Mouse (Mus musculus): ENCODE results near the gene Zfp810. TPM values are rescaled to one million over a fixed set of nuclear protein-coding genes. Genes with fewer than 3 reads are reported as not detected.
A peak's percentile ranks its signal among the peaks of the same experiment; 100 is the strongest.
"Not testable (repeated sequence)": the region's sequence is repeated elsewhere in the genome, so short reads cannot be mapped to it uniquely, and the experiment has no call there.

Zfp810 gene
- total RNA-seq (2021): 10 to 100 TPM; 21.0 to 22.5 TPM
- long read RNA-seq, experiment 1, partial matches to known transcripts: 0 of 3 reads
- long read RNA-seq, experiment 1, other reads (novel, unspliced or antisense): 0 of 3 reads
- long read RNA-seq, experiment 2, partial matches to known transcripts: 0 of 13 reads
- long read RNA-seq, experiment 2, other reads (novel, unspliced or antisense): 6 of 13 reads

DNA sequence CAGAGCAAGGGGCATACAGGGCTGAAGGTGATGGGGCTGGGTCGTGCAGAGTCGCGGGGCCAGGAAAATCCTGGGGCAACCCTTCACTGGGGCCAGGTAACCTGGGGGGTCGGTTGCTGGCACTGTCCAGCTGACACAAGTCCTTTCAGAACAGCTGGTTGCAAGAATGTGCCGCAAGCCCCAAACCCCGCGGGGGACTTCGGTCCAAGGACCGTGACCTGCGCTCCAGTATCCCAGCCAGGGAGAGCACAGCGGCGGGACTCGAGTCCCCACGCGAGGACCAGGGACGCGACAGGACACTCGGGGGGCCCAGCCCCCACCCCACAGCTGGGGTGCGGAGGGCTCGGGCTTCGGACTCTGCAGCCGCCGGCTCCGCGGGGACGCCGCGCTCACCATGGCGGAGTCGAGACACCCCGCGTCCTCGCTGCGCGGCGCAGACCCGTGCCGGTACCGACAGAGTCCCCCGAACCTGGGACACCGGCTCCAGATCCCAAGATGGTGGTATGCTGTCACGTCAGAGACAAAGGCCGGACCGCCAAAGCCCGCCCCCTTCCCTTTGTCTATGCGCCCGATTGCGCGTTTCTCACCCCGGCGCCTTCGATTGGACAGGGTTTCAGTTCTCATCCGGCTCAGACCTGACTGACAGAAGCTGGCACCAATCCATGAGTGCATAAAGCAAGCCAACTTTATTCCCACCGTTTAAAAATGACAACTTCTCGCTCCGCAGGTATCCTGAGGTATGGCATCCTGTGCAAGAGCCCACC lies at the start of gene Zfp810:
Zfp810 (minus strand) TSS at position 493 of the 764 bp plus-strand sequence.
- peak; percentile 70 to 88 for DNase-seq (ENCODE audit: low spot score in 2 of 2)

- no peak for DNase-seq (ENCODE audit: low spot score in 2 of 2)
Measured at GRCm38 (mm10) chr9:22355919-22356318, 48.5 kb upstream of the Zfp810 start.

GRCm38 (mm10) chr9:22353901-22354300 lies 46.5 kb upstream of the Zfp810 start:
- DNase-seq (ENCODE audit: low spot score in 2 of 2): no peak

DNA sequence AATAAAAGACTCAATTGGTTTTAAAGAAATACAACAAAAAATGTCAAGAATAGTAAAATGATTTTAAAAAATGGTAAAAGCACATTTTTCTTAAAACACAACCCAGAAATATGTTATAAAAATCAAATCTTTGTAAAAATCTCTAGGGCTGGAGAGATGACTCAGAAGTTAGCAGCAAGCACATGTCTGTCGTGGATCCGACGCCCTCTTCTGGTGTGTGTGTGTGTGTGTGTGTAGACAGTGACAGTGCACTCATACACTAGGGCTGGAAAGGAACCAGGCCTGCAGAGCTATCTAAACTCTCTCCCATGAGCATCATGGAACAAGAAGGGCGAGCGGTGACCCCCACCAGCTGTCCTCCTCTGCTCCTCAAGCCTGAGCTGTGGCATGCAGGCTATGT lies 46.0 kb upstream of the Zfp810 start:
- DNase-seq (ENCODE audit: low spot score in 2 of 2): no peak

DNA sequence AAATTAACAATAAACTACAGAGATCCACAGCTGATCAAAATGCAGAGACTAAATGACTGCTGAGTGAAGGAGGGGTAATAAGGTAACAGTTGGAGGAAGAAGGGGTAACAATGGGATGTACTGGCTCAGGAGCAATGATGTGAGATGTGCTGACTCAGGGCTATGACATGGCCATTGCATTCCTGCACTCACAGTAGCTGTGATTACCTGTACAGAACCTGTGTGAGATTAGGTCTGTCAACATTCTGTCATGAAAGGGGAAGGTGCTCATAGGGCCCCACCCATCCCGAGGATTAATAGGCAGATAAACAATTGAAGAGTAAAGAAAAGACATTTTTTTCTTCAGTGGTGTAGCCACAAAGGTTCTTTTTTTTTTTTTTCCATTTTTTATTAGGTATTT lies 32.9 kb upstream of the Zfp810 start:
- no peak for DNase-seq (ENCODE audit: low spot score in 2 of 2)

GRCm38 (mm10) chr9:22337217-22337616 lies 29.8 kb upstream of the Zfp810 start:
- DNase-seq (ENCODE audit: low spot score in 2 of 2): no peak

- peak; percentile 67 to 72 for DNase-seq (ENCODE audit: low spot score in 2 of 2)
Measured at GRCm38 (mm10) chr9:22327475-22328387, 20.3 kb upstream of the Zfp810 start.

GRCm38 (mm10) chr9:22327099-22327474 lies 19.6 kb upstream of the Zfp810 start:
- DNase-seq (ENCODE audit: low spot score in 2 of 2): no peak

DNA sequence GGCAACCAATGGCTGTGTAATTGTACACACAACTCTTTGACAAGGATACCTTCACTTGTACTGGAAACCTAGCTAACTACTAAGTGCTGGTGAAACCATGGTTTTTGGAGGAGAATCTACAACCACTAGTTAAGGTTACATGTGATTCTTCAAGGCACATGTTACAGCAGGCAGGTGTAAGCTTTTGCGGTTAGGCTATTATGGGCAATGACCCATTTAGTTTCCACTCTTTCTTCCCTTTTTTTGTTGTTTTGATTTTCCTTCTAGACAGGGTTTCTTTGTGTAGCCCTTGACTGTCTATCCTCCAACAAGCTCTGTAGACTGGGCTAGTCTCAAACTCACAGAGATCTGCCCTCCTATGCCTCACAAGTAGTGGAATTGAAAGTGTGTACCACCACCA lies 17.1 kb upstream of the Zfp810 start:
- DNase-seq (ENCODE audit: low spot score in 2 of 2): no peak

DNA sequence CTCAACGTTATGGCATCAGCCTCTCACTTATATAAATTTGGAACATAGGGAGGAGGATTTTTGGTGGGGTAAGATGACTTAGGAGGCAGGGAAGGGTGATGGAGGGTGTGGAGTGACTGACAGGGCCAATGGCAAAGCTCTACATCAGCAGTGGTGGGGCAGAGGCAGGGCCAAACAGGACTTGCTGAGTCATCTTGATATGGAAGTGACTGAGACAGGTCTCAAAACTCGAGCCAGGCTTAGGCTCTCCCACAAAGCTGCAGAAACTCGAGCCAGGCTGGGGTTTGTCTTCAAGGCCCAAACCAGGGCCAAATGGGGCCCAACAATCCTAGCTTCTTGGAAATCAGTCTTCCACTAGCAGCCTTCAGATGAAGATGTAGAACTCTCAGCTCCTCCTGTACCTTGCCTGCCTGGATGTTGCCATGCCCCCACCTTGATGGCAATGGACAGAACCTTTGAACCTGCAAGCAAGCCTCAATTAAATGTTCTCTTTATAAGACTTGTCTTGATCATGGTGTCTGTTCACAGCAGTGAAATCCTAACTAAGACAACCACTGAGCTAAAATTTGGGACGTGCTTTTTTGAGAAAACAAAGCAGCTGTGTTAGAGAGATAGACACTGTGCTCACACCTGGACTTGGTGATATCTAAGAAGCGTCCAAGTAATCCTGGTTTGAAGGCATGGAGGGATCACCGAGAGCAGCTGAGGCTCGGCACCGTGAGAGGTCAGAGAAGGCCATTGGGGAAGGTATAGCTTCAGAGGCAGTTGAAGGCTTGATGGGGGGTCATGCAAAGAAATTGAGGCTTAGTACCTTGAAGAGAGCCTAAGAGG lies 15.1 kb upstream of the Zfp810 start:
- no peak for DNase-seq (ENCODE audit: low spot score in 2 of 2)

DNA sequence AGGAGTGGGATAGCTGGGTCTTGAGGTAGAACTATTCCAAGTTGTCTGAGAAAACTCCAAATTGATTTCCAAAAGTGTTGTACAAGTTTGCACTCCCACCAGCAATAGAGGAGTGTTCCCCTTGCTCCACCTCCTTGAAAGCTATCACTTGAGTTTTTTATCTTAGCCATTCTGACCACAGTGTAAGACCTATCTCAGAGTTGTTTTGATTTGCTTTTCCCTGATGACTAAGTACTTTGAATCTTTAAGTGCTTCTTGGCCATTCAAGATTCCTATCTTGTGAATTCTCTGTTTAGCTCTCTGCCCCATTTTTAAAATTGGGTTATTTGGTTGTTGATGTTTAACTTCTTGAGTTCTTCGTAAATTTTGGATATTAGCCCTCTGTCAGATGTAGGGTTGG lies 11.7 kb upstream of the Zfp810 start:
- DNase-seq (ENCODE audit: low spot score in 2 of 2): no peak

DNA sequence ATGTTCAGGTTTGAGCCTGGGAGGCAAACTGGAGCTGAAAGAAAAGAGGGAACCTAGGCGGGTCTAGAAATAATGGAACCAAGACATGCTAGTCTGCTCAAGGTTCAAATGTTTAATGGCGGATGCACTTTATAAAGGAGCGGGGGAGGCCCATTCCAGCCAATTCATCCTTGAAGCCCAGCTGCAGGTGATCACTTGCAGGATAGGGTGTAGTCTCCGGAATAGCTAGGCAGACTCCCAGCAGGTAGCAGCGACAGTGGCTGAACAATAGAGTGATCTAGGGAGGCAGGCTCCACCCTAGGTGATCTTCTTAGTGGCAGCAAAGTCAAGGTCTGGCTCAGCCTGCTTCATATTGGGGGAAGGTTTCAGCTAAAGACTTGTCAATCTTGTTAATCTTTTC lies 8.6 kb upstream of the Zfp810 start:
- not testable (repeated sequence) for DNase-seq (ENCODE audit: low spot score in 2 of 2)

- DNase-seq (ENCODE audit: low spot score in 2 of 2): no peak
Measured at GRCm38 (mm10) chr9:22314066-22314465, 6.6 kb upstream of the Zfp810 start.

DNA sequence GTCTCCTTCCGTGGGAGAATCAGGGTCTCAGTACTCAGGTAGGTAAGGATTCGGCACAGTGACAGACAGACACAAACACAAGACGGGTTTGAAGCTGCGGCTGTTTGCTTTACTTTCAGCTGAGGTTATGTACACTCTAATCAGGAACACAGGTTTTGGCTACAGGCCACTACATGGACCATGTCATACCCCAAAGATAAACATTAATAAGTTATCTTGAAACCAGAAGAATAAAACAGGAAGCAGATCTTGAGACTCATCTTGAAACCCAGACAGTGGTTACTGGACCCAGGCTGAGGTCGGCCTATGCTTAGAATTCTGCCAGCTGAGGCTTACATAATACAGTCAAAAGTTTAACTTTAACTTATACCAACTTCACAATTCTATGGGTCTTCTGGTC lies 5.8 kb upstream of the Zfp810 start:
- DNase-seq (ENCODE audit: low spot score in 2 of 2): no peak

- DNase-seq (ENCODE audit: low spot score in 2 of 2): no peak
Measured at GRCm38 (mm10) chr9:22309651-22310050, 2.2 kb upstream of the Zfp810 start.

DNA sequence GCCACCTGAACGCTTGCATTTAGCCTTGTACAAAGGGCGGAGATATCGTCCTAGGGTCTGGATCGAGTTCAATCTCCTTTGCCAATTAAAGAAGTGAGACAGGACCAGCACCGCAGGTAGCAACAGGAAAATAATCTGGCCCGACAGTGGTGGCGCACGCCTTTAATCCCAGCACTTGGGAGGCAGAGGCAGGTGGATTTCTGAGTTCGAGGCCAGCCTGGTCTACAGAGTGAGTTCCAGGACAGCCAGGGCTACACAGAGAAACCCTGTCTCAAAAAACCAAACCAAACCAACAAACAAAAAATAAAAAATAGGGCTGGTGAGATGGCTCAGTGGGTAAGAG lies 443 bp upstream of the Zfp810 start:
- not testable (repeated sequence) for DNase-seq (ENCODE audit: low spot score in 2 of 2)

GRCm38 (mm10) chr9:22306726-22307125 lies 722 bp downstream of the Zfp810 start:
- DNase-seq (ENCODE audit: low spot score in 2 of 2): no peak

DNA sequence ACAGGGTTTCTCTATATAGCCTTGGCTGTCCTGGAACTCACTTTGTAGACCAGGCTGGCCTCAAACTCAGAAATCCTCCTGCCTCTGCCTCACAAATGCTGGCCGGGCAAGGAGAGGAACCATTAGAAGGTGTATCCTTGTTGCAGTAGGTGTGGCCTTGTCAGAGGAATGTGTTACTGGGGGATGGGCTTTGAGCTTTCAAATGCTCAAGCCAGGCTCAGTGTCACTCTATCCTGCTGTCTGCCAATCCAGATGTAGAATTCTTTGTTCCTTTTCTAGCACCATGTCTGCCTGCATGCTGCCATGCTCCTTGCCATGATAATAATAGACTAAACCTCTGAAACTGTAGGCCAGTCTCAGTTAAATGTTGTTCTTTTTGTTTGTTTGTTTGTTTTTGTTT lies 5.2 kb downstream of the Zfp810 start:
- no peak for DNase-seq (ENCODE audit: low spot score in 2 of 2)

- no peak for DNase-seq (ENCODE audit: low spot score in 2 of 2)
Measured at GRCm38 (mm10) chr9:22278733-22279132, 28.7 kb downstream of the Zfp810 start.

DNA sequence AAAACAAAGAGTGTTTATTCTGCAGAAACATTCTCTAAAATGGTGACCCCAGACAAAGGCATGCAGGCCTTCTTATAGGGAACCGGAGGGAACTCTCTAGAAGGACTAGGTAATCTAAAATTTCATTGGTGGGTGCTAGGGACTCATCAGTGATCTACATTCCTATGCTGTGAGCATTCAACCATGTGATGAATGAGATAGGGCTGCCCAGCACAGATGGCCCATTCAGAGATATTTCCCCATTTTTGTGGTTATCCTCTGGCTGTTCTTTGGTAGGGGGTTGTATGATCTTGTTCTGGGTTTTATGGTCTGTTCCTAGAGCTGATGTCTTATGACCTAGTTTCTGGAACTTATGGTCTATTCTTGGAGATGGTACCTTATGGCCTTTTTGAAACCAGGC lies 38.6 kb downstream of the Zfp810 start:
- DNase-seq (ENCODE audit: low spot score in 2 of 2): no peak

GRCm38 (mm10) chr9:22262611-22263010 lies 44.8 kb downstream of the Zfp810 start:
- no peak for DNase-seq (ENCODE audit: low spot score in 2 of 2)

Measured in adrenal gland, postnatal 4 days (tissue).